Mouse (Mus musculus) lung, postnatal 14 days (tissue): ENCODE measurements around the gene Psma7.

Experiments used
- DNase-seq: peaks from one replicate; pipeline ENCODE4 v3.0.0; 2021

Psma7 gene

DNA sequence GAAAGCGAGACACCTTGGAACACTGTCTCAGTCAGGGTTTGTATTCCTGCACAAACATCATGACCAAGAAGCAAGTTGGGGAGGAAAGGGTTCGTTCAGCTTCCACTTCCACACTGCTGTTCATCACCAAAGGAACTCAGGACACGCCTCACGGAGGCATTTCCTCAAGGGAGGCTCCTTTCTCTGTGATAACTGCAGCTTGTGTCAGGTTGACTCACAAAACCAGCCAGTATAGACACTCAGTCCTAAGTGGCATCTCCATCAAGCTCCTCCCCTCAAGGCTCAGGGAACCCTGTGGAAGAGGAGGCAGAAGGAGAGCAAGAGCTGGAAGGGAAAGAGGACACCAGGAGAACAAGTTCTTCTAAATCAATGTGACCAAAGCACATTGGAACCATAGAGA is 43.8 kb downstream of the Psma7 start:
- no peak for DNase-seq

- no peak for DNase-seq
Measured at GRCm38 (mm10) chr2:179993071-179993470, 49.2 kb downstream of the Psma7 start.

- no peak for DNase-seq
Measured at GRCm38 (mm10) chr2:179989098-179989497, 53.1 kb downstream of the Psma7 start.

GRCm38 (mm10) chr2:179986437-179987022 is 55.7 kb downstream of the Psma7 start:
- DNase-seq = no peak
